Mouse (Mus musculus) cerebellum, adult 9-11 months (tissue): ENCODE data around the gene Ccdc30.
A peak's percentile ranks its signal among the peaks of the same experiment; 100 is the strongest.
"Not testable (repeated sequence)": the region's sequence is repeated elsewhere in the genome, so short reads cannot be mapped to it uniquely, and the experiment has no call there.

Experiments used
- DNase-seq: peaks from one replicate; pipeline ENCODE4 v3.0.0; 2022

The Ccdc30 gene

DNA sequence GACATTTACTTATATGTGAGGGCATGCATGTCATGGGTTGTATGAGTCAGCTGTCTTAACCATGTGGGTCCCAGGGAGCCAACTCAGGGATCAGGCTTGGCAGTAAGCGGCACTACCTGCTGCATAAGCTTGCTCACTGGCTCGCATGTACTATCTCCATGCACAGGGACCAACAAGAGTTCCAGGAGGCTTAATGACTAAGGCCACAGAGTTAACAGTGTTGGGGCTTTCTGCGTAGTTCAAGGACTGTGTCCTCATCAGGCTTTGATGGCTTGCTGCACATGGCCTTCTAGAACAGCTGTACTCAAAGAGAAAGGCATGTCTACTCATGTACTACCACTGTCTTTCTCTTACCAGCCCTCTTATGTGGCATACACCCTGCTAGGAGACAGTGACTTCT lies 114.6 kb downstream of the Ccdc30 start:
- no peak for DNase-seq

GRCm38 (mm10) chr4:119297361-119297760 lies 118.0 kb downstream of the Ccdc30 start:
- DNase-seq: no peak

DNA sequence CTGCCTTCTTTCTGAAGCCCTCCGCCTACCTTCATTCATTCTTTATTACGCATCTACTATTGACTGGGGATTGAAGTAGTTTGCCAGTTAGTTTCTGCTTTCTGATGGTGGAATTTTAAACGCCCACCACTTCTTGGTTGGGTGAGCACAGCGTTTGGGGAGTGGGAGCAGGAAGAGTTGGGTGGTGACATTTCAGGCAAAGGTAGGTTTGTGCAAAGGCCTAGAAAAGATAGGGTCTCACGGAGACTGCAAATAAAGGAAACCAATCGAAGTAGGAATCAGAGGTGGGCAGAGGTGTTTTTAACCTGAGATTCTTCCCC lies 120.2 kb downstream of the Ccdc30 start:
- DNase-seq: no peak

DNA sequence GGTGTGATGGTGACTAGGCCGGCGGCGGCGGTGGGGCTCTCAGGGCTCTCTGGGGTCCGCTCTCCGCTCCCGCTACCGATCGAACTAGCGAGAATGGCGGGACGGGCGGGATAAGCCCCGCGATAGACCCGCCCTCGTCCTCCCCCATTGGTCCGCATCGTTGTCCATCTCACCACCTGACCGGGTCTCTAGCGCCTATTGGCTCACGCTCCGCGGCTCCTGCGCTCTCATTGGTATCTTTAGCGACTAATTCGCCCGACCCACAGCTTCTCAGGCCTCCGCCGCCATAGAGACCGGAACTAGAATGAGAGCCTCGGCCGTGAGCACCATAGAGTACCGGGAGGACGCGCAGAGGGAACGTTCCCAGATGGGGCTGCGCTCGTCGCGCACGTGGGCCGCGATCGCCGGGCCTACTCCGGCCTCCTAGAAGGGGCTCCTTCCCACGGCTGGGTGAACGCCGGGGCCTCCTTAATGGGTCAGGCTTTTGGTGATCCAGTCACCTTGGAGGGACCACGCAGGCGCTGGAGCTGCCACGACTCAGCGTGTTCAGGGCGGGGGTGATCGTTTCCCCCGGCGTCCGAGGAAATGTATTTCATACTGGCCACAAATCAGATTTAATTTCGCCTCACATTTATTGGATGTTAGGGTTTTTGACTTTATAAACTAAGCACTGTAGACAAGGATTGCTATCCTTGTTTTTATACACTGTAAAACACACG lies 120.7 kb downstream of the Ccdc30 start, which contains the start of gene Ybx1:
Ybx1 (minus strand) TSS at position 190 of the 719 bp plus-strand sequence.
- peak; percentile 99 for DNase-seq

DNA sequence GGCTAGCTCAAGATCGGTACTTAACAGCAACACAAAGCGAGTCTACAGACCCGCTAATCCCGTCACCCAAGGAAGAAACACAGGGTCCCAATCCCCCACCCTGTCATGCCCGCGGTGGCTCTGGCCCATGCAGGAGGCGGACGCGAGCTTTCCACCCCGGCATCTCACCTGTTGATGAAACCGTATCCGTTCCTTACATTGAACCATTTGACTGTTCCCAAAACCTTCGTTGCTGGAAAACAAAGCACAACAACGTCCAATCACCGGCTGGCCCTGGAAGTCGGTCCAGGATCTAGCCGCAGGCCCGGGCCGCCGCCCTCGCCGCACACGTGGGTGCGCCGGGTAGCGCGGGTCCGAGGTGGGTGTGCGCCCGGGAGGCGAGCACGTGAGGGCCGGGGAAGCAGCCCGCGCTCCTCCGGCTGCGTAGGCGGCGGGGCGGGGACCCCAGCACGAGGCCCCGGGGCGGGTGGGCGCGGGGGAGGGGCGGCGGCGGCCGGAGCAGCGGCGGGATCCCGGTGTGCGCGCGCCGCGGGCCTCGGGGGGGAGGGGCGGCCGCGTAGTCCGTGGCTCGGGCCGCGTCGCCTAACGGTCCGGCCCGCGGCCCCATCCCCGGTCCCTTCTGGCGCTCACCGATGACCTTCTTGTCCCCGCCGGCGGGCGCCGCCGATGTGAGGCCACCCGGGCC lies 121.6 kb downstream of the Ccdc30 start:
- peak; percentile 53 for DNase-seq

GRCm38 (mm10) chr4:119292771-119293573 lies 122.3 kb downstream of the Ccdc30 start:
- peak; percentile 40 for DNase-seq

DNA sequence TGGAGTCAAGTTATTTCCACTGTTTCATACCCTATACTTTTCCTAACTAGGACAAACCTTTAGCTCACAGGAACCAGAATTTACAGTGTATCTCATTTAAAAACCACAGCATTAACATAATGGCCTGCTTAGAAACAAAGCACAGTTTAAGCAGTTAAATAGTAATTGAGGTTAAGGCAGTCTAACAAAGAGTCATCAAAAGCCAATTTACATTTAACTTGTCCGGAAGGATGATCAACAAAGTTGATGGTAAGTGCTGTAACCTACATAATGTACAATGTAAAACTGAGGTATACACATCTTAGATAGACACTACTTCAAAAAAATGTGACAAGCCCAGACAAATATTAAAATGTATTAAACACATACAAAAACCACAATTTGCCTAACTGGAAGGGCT lies 123.4 kb downstream of the Ccdc30 start:
- DNase-seq: no peak

- no peak for DNase-seq
Measured at GRCm38 (mm10) chr4:119285336-119285735, 130.0 kb downstream of the Ccdc30 start.

- DNase-seq: no peak
Measured at GRCm38 (mm10) chr4:119284861-119285260, 130.5 kb downstream of the Ccdc30 start.

DNA sequence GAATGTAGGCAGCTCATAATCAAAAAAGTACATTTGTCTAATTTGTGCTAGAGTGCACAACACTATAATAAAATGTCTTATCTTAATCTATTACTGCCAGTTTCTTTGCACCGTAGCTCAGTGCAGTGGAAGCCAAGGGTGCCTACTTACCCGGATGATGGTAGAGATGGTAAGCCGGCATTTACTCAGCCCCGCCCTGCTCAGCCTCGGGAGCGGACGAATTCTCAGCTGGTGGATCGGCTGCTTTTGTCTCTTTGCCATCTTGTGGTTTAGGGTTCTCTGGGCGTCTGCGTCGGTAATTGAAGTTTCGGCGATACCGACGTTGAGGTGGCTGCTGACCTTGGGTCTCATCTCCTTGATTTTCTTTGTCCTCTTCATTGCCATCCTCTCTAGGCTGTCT lies 136.5 kb downstream of the Ccdc30 start:
- DNase-seq: not testable (repeated sequence)

- no peak for DNase-seq
Measured at GRCm38 (mm10) chr4:119275726-119276125, 139.6 kb downstream of the Ccdc30 start.

GRCm38 (mm10) chr4:119275226-119275625 lies 140.1 kb downstream of the Ccdc30 start:
- no peak for DNase-seq

DNA sequence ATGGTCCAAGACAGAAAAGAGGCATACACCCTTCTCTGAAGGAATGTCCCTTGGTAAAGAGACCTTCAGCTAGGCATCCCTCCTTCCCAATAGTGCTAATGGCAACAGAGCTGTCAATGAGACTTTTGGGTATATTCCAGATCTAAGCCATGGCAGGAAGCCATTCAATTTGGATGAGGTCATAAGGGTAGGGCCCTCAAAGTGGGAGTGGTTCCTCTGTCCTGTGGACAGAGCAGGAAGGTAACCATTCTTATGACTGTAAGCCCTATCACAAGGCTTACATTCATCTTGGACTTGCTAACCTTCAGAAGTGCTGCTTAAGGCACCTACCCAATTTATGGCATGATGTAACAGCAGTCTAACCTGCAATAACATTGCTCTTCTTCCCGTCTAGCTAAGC lies 140.7 kb downstream of the Ccdc30 start:
- no peak for DNase-seq
